Mouse (Mus musculus) adrenal gland (tissue): ENCODE results near the gene Gm3029.
"Not testable (repeated sequence)": the region's sequence is repeated elsewhere in the genome, so short reads cannot be mapped to it uniquely, and the experiment has no call there.

Experiments
- intact Hi-C: fragments of 180-260 bp; cut with DNase I; formaldehyde crosslinking; loops from one replicate; pipeline ENCODE4 v1.15.1; 2025
- long read RNA-seq, 2 experiments: library from polyadenylated mRNA; unstranded; transcript quantifications; one replicate each; pipeline ENCODE4 v2.0.0; 2020; ENCODE audit warnings: borderline replicate concordance in 1 of 2; ENCODE audit not compliant: insufficient replicate concordance in 1 of 2

Gene Gm3029
- long read RNA-seq, experiment 1, result 0 reads
- long read RNA-seq, experiment 2, result 0 reads

- intact Hi-C loops, result not testable (repeated sequence)
Observed at GRCm38 (mm10) chr14:3931456-3931855, at the start of gene Gm3029. Gene Gm3029, plus strand, starts transcription at chr14:3931756.

- intact Hi-C loops, result not testable (repeated sequence)
Observed at GRCm38 (mm10) chr14:3883872-3884271, 47.7 kb upstream of the Gm3029 start, which contains the start of gene Gm2916. Gene Gm2916, plus strand, starts transcription at chr14:3884172.

GRCm38 (mm10) chr14:3963247-3963646 is 31.7 kb downstream of the Gm3029 start, which contains the start of gene Gm3095:
Gene Gm3095, plus strand, starts transcription at chr14:3963547.
- intact Hi-C loops, result not testable (repeated sequence)
